Mouse (Mus musculus): ENCODE data around the gene Parva. TPM values are rescaled to one million over a fixed set of nuclear protein-coding genes. Genes with fewer than 3 reads are reported as not detected.
A peak's percentile ranks its signal among the peaks of the same experiment; 100 is the strongest.

Gene Parva
- polyA plus RNA-seq, 1 experiment from 2014 or later, result 105 TPM

- 59% methylated on average over 5 of the region's 5 CpGs for whole genome bisulfite sequencing
- Histone ChIP-seq H3K4me1 (ENCODE audit: insufficient read depth) (peaks cover 22% of the 10 kb centered on the region), H3K9ac (no peak overlapping the region), H3K36me3 (ENCODE audit: insufficient read depth) (no peaks in the 10 kb centered on the region), H3K27me3 (ENCODE audit: insufficient read depth, low read length) (no peaks in the 10 kb centered on the region), H3K4me2 (no peak overlapping the region), H3K9me3 (ENCODE audit: low read depth, low read length) (no peaks in the 10 kb centered on the region), H3K4me3 (ENCODE audit: low read depth, low read length) (no peak overlapping the region), H3K27ac (ENCODE audit: low read depth) (no peak overlapping the region)
- ATAC-seq (ENCODE audit: insufficient read depth) (no peak), DNase-seq (no peak)
- no peak for TF ChIP-seq CTCF (IDR thresholded peaks at IDR 0.05; ENCODE audit: low read depth)
These were observed 31.1 kb downstream of the Parva start for GRCm38 (mm10) chr7:112458440-112458839.

GRCm38 (mm10) chr7:112463074-112463473 lies 35.8 kb downstream of the Parva start:
- no peaks in the 10 kb centered on the region for H3K9me3 ChIP-seq (ENCODE audit: low read depth, low read length)
- DNase-seq (no peak), ATAC-seq (ENCODE audit: insufficient read depth) (no peak)
- H3K9ac ChIP-seq, result peak overlapping the region; percentile 15; the same call in 1 of the 2 replicates
- H3K4me3 ChIP-seq (ENCODE audit: low read depth, low read length), result no peak overlapping the region
- no peaks in the 10 kb centered on the region for H3K36me3 ChIP-seq (ENCODE audit: insufficient read depth)
- H3K27ac ChIP-seq (ENCODE audit: low read depth), result peak overlapping the region; percentile 67; the same call in 1 of the 2 replicates
- H3K27me3 ChIP-seq (ENCODE audit: insufficient read depth, low read length), result no peaks in the 10 kb centered on the region
- H3K4me1 ChIP-seq (ENCODE audit: insufficient read depth), result peaks cover 16% of the 10 kb centered on the region; the same call in 1 of the 2 replicates
- no peak for TF ChIP-seq CTCF (IDR thresholded peaks at IDR 0.05; ENCODE audit: low read depth)
- H3K4me2 ChIP-seq, result no peak overlapping the region
- WGBS, result 8% methylated on average over 2 of the region's 2 CpGs

GRCm38 (mm10) chr7:112465920-112466319 lies 38.6 kb downstream of the Parva start:
- peak; percentile 25; the same call in 1 of the 2 replicates for TF ChIP-seq CTCF (IDR thresholded peaks at IDR 0.05; ENCODE audit: low read depth)
- H3K4me1 ChIP-seq (ENCODE audit: insufficient read depth), result peaks cover 15% of the 10 kb centered on the region; the same call in 1 of the 2 replicates

GRCm38 (mm10) chr7:112466786-112467185 lies 39.5 kb downstream of the Parva start:
- DNase-seq, result no peak
- no peak for TF ChIP-seq CTCF (IDR thresholded peaks at IDR 0.05; ENCODE audit: low read depth)

More at GRCm38 (mm10) chr7:112465920-112466319, 38.6 kb downstream of the Parva start:
- Histone ChIP-seq H3K27me3 (ENCODE audit: insufficient read depth, low read length) (no peaks in the 10 kb centered on the region), H3K9ac (no peak overlapping the region), H3K36me3 (ENCODE audit: insufficient read depth) (no peaks in the 10 kb centered on the region; the same call in 1 of the 2 replicates), H3K4me3 (ENCODE audit: low read depth, low read length) (no peak overlapping the region), H3K27ac (ENCODE audit: low read depth) (0 out of 2 replicates have a peak overlapping the region, but pooled peaks have one; percentile 28), H3K4me2 (no peak overlapping the region), H3K9me3 (ENCODE audit: low read depth, low read length) (no peaks in the 10 kb centered on the region)
- DNase-seq, result no peak
- no peak for ATAC-seq (ENCODE audit: insufficient read depth)
- WGBS, result 51% methylated on average over 3 of the region's 3 CpGs

GRCm38 (mm10) chr7:112467687-112468111 lies 40.4 kb downstream of the Parva start:
- peak overlapping the region; percentile 42 for H3K9ac ChIP-seq
- no peaks in the 10 kb centered on the region for H3K27me3 ChIP-seq (ENCODE audit: insufficient read depth, low read length)
- H3K27ac ChIP-seq (ENCODE audit: low read depth), result peak overlapping the region; percentile 96
- DNase-seq, result peak; percentile 93
- no peaks in the 10 kb centered on the region for H3K9me3 ChIP-seq (ENCODE audit: low read depth, low read length)
- H3K4me2 ChIP-seq, result no peak overlapping the region
- H3K4me1 ChIP-seq (ENCODE audit: insufficient read depth), result peaks cover 29% of the 10 kb centered on the region
- peak; percentile 96 for ATAC-seq (ENCODE audit: insufficient read depth)
- H3K36me3 ChIP-seq (ENCODE audit: insufficient read depth), result no peaks in the 10 kb centered on the region; the same call in 1 of the 2 replicates
- no peak overlapping the region for H3K4me3 ChIP-seq (ENCODE audit: low read depth, low read length)
- WGBS, result 14% methylated on average over 11 of the region's 11 CpGs
- no peak for TF ChIP-seq CTCF (IDR thresholded peaks at IDR 0.05; ENCODE audit: low read depth)

More at GRCm38 (mm10) chr7:112466786-112467185, 39.5 kb downstream of the Parva start:
- Histone ChIP-seq H3K4me1 (ENCODE audit: insufficient read depth) (peaks cover 23% of the 10 kb centered on the region; the same call in 1 of the 2 replicates), H3K4me3 (ENCODE audit: low read depth, low read length) (no peak overlapping the region), H3K36me3 (ENCODE audit: insufficient read depth) (no peaks in the 10 kb centered on the region; the same call in 1 of the 2 replicates), H3K27ac (ENCODE audit: low read depth) (peak overlapping the region; percentile 96), H3K9ac (no peak overlapping the region), H3K27me3 (ENCODE audit: insufficient read depth, low read length) (no peaks in the 10 kb centered on the region), H3K4me2 (no peak overlapping the region), H3K9me3 (ENCODE audit: low read depth, low read length) (no peaks in the 10 kb centered on the region)
- no peak for ATAC-seq (ENCODE audit: insufficient read depth)
- 67% methylated on average over 3 of the region's 3 CpGs for WGBS

- WGBS, result 33% methylated on average over 5 of the region's 5 CpGs
- no peaks in the 10 kb centered on the region; the same call in 1 of the 2 replicates for H3K36me3 ChIP-seq (ENCODE audit: insufficient read depth)
- peaks cover 35% of the 10 kb centered on the region for H3K4me1 ChIP-seq (ENCODE audit: insufficient read depth)
- no peak overlapping the region for H3K4me2 ChIP-seq
- DNase-seq (peak; percentile 90), ATAC-seq (ENCODE audit: insufficient read depth) (no peak)
- H3K9ac ChIP-seq, result no peak overlapping the region
- peak; percentile 91 for TF ChIP-seq CTCF (IDR thresholded peaks at IDR 0.05; ENCODE audit: low read depth)
- no peak overlapping the region for H3K4me3 ChIP-seq (ENCODE audit: low read depth, low read length)
- no peak overlapping the region for H3K27ac ChIP-seq (ENCODE audit: low read depth)
- no peaks in the 10 kb centered on the region for H3K9me3 ChIP-seq (ENCODE audit: low read depth, low read length)
- H3K27me3 ChIP-seq (ENCODE audit: insufficient read depth, low read length), result no peaks in the 10 kb centered on the region
These were observed 42.5 kb downstream of the Parva start for GRCm38 (mm10) chr7:112469817-112470216.

- Histone ChIP-seq H3K9ac (no peak overlapping the region), H3K4me3 (ENCODE audit: low read depth, low read length) (no peak overlapping the region), H3K4me2 (no peak overlapping the region), H3K4me1 (ENCODE audit: insufficient read depth) (peaks cover 35% of the 10 kb centered on the region), H3K36me3 (ENCODE audit: insufficient read depth) (no peaks in the 10 kb centered on the region; the same call in 1 of the 2 replicates), H3K27ac (ENCODE audit: low read depth) (no peak overlapping the region), H3K27me3 (ENCODE audit: insufficient read depth, low read length) (no peaks in the 10 kb centered on the region), H3K9me3 (ENCODE audit: low read depth, low read length) (no peaks in the 10 kb centered on the region)
- no peak for DNase-seq
- TF ChIP-seq CTCF (IDR thresholded peaks at IDR 0.05; ENCODE audit: low read depth), result no peak
- no peak for ATAC-seq (ENCODE audit: insufficient read depth)
- 45% methylated on average over 7 of the region's 7 CpGs for WGBS
These were observed 44.0 kb downstream of the Parva start for GRCm38 (mm10) chr7:112471316-112471715.
